Mouse (Mus musculus) gastrocnemius, postnatal 10 days (tissue): ENCODE data around the gene Notch2. TPM values are rescaled to one million over a fixed set of nuclear protein-coding genes. Genes with fewer than 3 reads are reported as not detected.

Experiments
- DNase-seq: peaks from one replicate; pipeline ENCODE4 v3.0.0; 2021; ENCODE audit warnings: mixed read lengths
- total RNA-seq, 2 experiments: library from RNA; stranded (reverse); gene quantifications; 2 replicates each; pipeline ENCODE4 v1.2.3; 2021

Gene Notch2
- total RNA-seq, 2 experiments from 2014 or later, result 32.0 to 42.1 TPM

DNA sequence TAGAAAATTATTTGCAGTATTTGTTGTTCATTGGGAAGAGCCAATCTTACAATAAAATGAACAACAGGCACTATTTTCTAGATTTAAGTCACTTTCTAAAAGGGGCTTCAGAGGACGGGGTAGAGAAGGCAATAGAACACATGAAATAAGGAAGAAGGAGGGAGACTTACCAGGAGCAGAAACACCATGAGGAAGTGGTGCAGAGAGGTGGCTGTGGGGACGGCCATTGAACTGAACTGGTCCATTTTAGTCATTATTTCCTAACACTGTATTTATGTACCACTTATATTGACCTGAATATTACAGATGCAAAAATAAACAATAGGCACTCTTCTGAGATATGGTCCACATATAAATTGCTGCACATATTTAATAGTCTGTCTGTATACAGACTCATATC lies 143.7 kb downstream of the Notch2 start:
- DNase-seq, result no peak

GRCm38 (mm10) chr3:98157585-98157984 lies 144.3 kb downstream of the Notch2 start:
- DNase-seq, result no peak

DNA sequence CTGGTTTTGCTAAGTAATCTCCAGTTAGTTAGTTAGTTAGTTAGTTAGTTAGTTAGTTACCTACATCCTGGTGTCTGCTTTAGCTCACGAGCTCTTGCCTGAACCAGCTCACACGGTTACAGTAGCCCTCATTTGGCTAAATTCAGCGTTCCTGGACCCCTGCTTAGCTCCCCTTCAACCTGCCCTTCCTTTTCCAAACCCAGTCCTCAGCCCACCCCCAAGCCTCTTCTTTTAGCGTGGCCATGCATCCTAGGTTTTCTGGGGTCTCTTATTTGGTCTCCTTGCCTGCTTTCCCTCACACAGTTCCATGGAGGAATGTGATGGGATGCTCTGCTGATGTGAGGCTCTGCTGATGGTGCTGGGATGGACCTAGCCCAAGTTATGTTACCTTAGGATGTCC lies 145.3 kb downstream of the Notch2 start:
- no peak for DNase-seq

GRCm38 (mm10) chr3:98159289-98159688 lies 146.0 kb downstream of the Notch2 start:
- DNase-seq, result no peak

GRCm38 (mm10) chr3:98160330-98160729 lies 147.0 kb downstream of the Notch2 start, which contains the start of gene Adam30:
Gene Adam30, plus strand, starts transcription at chr3:98160630.
- DNase-seq, result no peak

GRCm38 (mm10) chr3:98178340-98178739 lies 165.0 kb downstream of the Notch2 start:
- DNase-seq, result no peak

DNA sequence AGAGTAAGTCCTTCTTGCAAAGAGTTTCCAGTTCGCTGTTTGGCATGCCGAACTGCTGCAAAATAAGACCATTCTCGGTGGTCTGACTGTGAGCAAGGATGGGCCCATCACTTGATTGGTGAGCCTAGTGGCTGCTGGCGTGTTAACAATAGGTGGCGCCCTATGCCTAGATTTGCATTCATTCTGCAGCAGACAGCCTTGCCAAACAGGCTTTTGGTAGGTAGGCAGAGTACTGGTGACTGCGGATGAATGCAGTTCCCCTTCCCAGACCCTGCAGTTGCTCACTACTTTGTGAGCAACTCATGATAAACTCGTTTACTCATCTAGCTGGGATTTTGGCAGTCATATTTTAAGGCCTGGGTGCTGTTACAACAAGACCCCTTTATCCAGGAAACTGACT lies 167.5 kb downstream of the Notch2 start:
- DNase-seq, result peak; percentile 34

GRCm38 (mm10) chr3:98185163-98185714 lies 171.9 kb downstream of the Notch2 start:
- DNase-seq, result no peak

GRCm38 (mm10) chr3:98187777-98188176 lies 174.4 kb downstream of the Notch2 start:
- no peak for DNase-seq

DNA sequence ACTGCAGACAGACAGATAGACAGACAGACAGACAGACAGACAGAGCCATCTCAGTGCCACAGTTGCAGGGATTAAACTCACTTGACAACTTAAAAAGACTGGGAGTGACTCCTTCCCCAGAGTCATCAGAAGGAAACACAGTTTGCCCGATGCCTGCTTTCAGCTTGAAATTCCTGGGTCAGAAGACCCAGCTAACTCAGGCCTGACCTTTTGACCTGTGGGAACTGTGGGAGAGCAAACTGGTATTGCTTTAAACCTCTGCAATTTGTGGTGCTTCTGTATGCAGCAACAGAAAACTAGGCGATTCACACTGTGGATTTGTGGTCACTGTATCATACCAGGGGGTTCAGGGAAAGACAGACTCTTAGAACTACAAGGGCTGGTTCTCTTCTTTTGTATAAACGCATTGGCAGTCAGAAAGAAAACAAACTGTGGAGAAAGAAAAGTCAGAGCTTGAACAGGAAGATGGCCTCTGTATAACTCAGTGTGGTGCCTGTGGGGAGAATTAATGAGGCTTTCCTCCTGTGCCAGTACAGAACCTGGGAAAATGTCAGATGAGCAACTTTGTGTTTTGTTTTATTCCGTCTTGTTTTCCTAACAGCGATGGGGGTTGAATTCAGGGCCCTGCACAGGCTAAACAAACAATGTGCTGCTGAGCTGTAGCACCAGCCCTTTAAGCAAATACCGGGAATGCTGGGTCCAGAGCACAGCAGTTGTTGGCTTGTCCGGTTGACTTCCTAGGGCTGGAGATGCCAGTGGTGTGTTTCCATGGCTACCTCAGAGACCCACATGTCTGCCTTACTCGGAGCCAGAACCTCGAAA lies 184.6 kb downstream of the Notch2 start:
- no peak for DNase-seq

- DNase-seq, result no peak
Measured at GRCm38 (mm10) chr3:98199747-98200146, 186.4 kb downstream of the Notch2 start.

Other genes with a start within 250 kb of the Notch2 start
- 1,000 to 10,000 TPM; 1,278 to 1,422 TPM for gene Pde4dip, start 124.8 kb upstream of the Notch2 start, total RNA-seq
- gene Sec22b, start 112.3 kb upstream of the Notch2 start, total RNA-seq, result 10 to 100 TPM; 38.8 to 42.7 TPM
- not detected for gene Adam30, start 147.1 kb downstream of the Notch2 start, total RNA-seq
- gene Reg4, start 208.6 kb downstream of the Notch2 start, total RNA-seq, result not detected